Mouse (Mus musculus): Measurements from ENCODE around the gene Cacng2. TPM values are rescaled to one million over a fixed set of nuclear protein-coding genes. Genes with fewer than 3 reads are reported as not detected.

Cacng2 gene
- total RNA-seq, 2 experiments from 2014 or later = not detected

DNA sequence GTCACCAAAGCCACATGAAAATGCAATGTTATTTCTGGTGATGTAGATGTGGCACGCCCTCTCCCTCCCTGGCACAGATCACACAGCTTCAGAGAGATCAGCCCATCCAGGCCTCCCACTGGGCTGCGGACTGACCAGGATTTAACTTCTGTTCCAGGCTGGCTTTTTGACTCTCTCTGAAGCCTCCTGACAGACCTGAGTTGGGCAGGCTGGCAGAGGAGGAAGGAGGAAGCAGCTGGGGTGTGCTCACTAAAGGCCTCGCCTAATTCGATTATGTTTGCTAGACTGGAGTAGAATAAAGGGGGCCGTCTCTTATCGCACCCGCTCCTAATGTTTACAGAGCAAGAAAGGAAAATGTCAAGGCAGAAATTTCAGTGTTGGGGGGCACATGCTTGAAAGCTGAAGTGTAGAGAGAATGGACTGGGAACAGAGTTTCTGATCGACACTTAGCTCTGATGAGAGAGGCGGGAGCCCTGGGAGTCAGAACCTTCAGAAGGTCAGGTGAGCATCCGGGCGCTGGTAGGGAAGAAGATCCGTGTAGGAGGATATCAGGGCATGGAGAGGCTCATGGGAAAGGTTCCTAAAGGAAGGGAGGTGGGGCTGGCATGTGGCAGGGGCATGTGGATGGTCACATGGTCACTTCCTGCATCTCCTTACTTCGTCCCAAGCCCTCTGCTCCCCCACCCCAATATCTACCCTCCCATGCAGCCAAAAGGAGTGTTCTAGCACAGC is 36.8 kb downstream of the Cacng2 start:
- ATAC-seq (replicated peaks; ENCODE audit: poor library complexity) = no peak

DNA sequence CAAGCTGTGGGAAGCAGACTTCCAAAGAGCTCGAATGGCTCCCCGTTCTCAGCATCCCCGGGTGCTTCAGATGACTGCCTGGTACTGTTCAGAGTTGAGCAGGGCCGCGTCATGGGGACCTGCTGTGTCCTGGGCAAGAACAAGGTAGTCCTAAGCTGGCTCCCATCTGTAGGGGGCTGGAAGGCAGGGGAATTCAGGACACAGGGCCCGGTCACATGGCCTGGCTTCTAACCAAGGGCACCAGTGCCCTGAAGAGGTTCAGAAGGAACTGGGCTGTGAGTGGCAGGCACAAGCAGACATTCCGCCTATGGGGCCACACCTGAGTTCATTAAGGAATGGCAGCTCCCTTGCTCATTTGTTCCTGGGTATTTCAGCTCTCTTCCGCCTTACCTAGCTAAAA is 37.7 kb downstream of the Cacng2 start:
- no peak for ATAC-seq (replicated peaks; ENCODE audit: poor library complexity)

DNA sequence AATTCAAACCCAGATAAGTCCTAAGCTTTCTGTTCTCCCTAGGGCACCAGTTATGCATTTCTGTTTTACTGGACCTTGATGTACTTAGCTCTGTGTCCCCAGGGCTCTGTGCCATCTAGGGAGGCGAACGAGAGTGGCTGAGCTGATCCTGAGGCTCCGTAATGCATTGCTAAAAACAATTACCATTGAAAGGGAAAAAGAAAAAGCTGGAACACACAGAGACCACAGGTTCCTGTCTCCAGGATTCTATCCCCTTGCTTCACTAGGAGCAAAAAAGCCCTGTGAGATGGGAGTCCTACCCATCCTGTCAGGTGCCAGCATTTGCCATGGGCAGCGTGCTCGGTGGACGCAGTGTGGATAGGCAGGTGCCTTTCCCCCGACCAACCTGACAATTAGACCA is 38.4 kb downstream of the Cacng2 start:
- ATAC-seq (replicated peaks; ENCODE audit: poor library complexity) = no peak

DNA sequence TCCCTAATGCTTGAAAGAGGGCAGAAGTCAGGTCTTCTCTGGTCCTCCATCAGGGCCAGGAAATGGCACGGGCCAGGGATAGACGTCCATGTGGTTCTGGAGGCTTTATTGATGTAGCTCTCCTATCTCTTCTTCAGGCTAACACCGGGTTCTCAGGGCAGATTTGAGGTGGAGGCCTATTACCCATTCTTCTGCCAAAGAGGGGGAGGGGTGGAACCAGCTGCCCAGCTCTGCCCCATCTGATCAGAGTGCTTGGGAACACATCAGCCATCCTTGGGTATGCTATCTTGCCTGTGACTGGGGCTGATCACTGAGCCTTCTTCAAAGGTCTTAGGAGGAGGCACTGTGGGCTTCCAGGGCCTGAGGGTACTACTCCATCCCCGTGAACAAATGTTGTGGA is 39.5 kb downstream of the Cacng2 start:
- no peak for ATAC-seq (replicated peaks; ENCODE audit: poor library complexity)

DNA sequence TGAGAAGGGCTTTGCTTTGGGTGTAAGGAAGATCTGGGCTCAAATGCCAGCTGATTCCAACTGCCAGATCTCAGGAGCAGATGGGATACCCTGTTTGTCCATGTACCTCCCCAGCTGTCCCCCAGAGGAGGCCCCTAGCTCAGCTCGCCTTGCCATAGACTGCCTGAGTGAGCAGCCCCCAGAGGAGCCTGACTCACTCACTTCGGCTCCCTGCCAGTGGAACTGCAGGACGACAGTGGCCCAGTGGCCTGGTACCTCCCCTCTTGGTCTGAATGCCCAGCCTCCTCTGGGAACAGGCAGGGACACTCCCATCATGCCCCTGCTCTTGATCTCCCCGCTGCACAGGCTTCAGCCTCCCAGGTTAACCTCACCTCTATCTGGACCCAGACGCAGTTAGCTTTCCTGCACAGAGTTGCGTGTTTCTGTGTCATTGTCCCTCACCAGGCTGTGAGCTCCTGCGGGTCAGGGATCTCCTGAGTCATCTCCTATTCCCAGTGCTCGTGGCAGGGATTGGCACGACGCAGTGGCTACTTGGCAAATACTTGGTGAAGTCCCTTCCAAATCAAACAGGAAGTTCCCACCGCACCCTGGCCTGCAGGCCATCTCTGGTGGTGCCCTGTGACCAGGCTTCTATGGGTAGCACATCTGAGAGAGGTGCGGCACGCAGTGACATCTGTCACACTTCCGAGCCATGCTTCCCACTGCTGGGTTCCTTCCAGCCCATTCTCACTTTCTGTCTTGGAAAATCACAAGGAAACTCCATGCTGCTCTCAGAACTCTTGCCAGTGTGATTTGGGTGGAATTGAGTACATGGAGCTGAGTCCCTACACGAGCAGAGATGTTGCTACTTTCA is 40.8 kb downstream of the Cacng2 start:
- ATAC-seq (replicated peaks; ENCODE audit: poor library complexity) = no peak

DNA sequence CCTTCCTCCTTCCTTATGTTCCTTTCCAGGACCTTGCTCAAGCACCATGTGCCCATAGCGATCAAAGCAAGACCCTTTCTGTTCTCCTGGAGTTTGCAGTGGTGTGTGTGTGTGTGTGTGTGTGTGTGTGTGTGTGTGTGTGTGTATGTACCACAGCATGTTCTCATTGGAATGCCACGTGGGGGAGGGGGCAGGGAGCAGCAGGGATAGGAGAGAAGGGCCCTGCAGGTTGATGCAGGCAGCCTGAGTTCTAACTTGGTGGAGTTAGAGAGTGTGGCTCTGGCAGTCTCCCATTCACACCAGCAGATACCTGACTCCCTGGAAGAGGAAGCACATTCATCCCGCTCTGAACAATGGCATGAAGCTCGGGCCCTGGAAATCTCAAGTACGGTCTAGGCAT is 41.6 kb downstream of the Cacng2 start:
- no peak for ATAC-seq (replicated peaks; ENCODE audit: poor library complexity)

DNA sequence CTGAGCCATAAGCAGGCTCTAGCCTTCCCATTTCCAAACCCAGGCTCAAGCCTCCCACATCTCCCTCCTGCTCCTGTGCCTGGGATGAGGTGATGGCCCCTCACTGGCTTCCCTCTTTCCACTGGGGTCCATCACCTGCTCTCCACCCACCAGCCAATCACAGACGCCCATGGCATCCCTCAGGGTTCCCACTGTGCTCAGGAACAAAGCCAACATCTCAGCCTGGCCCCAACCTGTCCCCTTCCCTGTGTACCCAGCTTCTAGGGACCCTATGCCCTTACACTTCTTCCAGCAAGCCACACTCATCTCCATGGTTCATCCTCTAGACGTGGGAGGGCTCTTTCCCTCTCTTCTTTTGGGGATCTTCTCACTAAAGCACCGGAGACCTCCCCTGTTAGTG is 43.9 kb downstream of the Cacng2 start:
- ATAC-seq (replicated peaks; ENCODE audit: poor library complexity) = no peak

DNA sequence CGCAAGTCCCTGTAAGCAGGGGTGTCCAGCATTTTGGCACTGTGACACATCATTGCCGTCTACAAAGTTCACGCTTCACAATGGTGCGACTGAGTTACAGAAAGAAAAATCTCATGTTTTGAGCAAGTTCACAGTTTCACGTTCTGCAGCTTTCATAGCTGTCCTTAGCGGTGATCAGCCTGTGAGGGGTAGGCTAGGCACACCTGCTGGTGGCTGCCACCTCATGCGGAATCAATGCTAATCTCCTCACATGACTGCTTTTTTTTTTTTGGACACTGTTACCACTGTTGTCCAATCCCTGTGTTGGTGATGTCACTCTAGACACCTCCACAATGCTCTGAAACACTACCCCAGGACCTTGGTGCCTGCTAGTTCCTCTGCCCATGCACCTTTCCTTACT is 46.7 kb downstream of the Cacng2 start:
- ATAC-seq (replicated peaks; ENCODE audit: poor library complexity) = no peak

DNA sequence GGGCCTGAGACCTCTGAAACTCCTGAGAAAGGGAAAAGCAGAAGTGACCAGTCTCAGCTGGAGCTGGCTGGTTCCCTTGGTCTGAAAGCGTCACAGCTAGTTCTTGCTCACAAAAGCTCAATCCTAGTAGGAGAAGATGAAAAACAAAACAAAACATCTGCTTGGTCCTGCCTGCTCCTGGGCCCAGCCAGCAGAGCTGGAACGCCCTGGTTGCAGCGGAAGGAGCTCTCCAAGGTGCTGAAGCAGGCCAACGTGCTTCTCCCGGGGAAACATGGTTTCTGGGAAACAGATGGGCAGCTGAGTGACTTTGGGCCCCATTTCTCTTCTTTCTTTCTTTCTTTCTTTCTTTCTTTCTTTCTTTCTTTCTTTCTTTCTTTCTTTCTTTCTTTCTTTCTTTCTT is 53.4 kb downstream of the Cacng2 start:
- ATAC-seq (replicated peaks; ENCODE audit: poor library complexity) = 0 out of 2 replicates have a peak, but pooled peaks have one; percentile 31

DNA sequence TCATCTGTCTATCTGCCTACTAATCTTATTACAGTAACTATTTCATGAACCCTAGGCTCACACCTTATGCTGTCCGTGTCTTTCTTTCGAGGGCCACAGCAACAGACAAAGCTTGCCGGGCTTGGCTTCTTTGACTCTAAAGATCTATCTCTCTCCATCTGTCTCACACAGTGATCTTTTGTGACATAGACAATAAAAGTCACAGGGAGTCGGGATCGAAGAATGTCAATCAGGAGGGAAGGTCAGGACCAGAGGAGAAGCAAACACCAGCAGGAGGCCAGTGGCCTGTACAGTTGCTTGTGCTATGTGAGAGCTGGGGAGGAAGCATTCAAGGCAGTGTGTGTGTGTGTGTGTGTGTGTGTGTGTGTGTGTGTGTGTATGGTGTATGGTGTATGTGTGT is 54.3 kb downstream of the Cacng2 start:
- ATAC-seq (replicated peaks; ENCODE audit: poor library complexity) = no peak

DNA sequence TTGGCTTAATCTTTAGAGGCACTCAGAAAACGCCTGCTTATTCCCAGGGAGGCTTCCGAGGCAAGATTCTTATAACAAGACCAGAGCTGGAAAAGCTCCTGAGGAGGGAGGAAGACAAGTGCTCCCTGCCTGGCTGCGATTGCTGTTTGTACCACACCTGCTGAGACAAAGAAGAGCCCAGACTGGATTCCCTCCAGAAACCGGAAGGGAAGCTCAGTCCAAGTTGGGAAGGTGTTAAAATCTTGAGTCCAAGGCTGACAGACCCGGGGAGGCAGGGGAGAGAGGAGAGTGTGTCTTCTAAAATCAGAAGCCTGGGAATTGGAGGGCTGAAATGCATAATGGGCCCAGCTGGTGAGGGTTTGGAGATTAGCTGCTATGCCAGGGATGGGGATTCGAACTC is 55.5 kb downstream of the Cacng2 start:
- no peak for ATAC-seq (replicated peaks; ENCODE audit: poor library complexity)

DNA sequence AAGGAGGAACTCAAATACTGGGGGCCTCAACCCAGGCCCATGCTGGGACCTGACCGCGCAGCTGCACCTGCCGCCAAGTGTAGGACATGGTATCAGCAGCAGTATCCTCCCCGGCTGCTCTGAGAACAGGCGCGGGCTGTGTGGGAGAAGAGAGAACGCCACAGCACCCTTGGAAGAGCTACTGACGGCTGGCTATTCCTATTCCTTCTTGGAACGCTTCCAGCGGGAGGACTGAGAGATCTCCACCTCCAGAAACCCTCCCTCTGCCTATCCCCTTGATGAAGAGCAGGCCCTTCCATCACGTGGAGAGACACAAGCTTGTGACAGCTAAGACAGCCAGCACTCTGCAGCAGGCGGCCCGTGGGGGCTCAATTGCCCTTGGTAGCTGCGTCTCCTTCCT is 57.4 kb downstream of the Cacng2 start:
- ATAC-seq (replicated peaks; ENCODE audit: poor library complexity) = no peak

DNA sequence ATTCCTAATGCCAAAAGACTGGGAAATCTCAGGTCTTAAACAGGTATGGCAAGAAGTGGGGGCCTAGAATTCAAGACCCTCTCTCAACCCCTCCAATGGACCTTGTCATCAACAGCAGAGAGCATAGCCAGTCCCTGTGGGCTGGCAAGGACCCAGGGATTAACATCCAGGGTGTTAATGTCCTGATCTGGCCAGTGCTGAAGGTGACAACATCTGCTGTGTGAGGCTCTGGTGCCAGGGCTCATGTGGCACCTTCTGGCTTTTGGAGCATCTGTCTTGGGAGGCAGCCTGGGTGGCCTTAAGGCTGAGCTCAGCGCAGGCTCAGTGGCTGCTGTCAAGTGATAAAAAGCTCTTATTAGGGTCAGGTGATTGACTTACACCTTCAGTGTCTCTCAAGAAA is 62.9 kb downstream of the Cacng2 start:
- no peak for ATAC-seq (replicated peaks; ENCODE audit: poor library complexity)

DNA sequence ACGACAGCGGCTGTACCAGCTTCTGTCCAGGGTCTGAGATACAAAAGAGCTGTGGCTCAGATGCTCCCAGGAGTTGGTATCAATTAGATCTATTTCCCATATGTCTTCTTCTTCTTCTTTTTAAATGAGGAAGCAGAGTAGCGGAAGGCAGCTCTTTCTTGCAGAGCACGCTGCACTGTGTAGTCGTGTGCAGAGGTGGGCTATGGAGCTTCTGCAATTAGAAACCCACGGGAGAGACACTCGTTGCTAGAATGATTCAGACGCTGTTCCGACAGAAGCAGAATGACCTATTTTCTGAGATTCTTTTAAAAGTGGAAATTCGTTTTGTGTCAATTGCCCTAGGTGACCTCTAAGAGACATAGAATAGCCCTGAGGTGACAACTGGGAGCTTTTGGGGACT is 69.1 kb downstream of the Cacng2 start:
- ATAC-seq (replicated peaks; ENCODE audit: poor library complexity) = no peak

DNA sequence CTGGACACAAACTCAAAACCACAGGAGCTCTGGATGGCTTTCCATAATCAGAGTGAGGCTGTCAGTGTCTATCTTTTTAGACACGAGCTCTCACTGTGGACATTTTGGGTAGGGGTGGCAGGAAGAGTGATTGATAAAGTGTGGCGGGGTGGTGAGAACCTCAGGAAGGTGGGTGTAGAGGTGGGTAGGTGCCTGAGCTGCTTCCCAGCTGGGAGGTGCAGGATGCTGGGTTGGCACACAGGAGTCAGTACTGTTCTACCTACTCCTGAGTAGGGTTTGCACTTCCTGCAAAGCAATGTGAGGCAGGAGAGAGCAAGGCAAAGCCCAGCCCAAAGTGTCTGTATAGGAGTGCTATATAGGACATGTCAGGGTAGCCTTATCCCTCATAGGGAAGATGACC is 69.9 kb downstream of the Cacng2 start:
- no peak for ATAC-seq (replicated peaks; ENCODE audit: poor library complexity)

DNA sequence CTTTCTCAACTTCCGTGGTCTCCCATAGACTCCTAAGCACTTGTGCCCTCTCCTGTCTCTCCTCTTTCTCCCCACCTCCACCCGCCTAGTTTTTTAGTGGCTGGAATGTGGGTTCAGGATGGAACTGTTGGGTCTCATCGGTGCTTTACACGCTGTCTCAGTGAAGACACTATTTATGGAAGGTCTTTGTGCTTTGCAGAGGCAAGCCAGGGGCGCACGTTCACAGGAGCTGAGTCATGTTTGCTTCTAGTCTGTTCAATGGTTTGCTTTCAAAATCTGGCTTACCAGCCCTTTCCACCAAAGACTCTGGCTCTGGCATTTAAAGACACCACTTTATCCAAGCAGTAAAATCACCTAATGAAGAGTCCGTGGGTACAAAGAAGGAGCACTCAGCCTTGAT is 74.0 kb downstream of the Cacng2 start:
- no peak for ATAC-seq (replicated peaks; ENCODE audit: poor library complexity)

DNA sequence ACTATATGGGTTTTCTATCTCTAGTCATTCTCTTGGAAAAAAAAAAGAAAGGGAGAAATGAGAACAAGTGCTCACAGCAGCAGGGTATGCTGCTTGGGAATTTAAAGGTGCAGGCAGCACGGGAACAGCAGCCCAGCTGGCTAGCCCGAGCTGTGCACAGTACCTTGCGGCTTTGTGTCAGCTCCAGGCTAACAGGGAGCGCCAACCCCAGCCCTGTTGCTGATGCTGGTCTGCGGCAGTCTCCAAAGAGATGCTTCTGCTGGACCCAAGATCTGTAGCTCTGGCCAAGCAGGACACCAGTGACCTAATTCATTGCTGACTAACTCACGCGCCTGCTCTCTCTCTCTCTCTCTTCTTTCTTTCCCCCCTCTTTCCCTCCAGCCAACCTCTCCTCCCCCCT is 74.5 kb downstream of the Cacng2 start:
- no peak for ATAC-seq (replicated peaks; ENCODE audit: poor library complexity)

DNA sequence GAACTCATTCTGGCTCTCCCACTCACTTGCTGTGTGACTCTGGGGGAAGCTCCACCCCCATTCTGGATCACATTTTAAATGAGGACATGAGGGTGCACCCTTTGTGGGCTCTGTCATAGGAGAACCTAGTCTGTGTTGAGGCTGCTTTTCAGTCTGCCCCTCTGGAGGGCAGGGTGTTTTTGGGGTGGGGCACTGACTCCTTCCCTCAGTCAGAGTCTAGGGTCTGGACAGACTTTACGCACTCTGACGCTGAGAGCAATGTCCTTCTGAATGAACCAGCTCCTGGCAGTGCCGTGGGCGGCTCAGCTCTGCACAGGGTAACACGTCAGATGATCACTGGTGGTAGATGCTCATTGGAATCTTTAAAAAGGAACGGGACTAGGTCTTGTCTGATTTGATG is 75.0 kb downstream of the Cacng2 start:
- no peak for ATAC-seq (replicated peaks; ENCODE audit: poor library complexity)

DNA sequence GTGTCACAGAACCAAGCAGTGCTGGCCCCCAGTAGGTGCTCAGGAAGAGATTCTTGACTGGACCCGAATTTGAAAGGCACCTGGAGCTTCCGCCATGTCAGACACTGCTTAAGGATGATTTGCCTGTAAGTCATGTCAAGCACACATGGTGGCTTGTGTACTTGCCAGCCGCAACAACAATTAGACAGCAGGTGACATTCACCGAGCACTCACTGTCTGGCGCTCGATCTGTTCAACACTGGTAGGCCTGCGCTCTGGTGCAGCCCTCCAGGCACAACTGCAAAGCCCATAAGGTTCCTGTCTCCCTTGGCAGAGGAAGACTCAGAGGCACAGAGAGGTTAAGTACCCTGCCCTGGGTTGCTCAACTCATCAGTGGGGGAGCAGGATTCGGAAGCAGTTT is 77.1 kb downstream of the Cacng2 start:
- ATAC-seq (replicated peaks; ENCODE audit: poor library complexity) = no peak

DNA sequence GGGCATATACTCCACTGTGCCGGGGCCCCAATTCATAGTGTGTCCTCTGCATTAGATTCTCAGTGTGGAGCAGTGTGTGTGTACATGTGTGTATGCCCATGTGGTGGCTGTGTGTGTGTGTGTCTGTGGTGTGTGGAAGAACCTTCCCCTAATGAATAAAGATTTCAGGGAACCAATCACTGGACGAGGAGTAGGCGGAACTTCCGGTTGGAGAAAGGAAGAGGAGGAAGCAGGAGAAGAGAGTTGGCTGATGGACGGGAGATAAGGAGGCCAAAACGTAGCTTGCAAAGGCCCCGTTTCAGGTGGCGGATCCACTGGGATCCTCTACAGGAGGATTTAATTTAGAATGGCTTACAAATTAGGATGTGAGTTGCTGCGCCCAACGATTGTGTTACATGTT is 82.2 kb downstream of the Cacng2 start:
- ATAC-seq (replicated peaks; ENCODE audit: poor library complexity) = no peak

DNA sequence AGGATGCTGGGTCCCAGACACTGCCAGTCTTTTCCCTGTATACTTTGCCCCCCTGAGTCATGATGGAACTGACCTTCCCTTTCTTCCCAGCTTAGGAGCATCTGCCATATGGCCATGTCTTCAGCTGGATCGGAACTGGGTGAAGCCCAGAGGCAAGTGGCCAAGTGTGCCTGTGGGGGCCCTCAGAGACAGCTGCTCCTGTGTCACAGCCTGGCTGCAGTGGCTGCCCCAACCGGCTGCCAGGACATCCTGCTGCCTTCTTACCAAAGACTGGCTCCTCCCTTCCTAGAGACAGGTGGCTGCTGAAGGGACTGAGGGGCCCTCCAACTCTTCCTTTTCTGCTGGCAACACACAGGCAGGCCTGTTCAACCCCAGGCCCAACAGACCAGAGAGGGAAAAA is 83.2 kb downstream of the Cacng2 start:
- ATAC-seq (replicated peaks; ENCODE audit: poor library complexity) = no peak

DNA sequence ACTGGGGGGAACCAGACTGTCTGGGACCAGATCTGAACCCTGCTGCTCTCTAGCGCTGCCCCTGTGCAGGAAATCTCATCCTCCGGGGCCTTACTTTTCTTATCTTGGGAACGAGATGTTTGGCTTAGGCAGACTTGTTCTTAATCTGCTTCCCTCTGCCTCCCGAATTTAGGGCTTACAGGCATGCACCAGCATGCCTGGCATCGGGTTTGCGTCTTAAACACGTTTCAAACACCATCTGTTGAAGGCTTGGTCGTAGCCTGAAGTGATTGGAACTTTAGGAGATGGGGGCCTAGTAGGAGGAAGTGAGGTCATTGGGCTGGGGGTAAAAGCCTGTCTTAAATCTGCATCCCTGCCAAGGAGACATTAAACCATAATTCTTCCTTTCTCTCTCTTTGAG is 89.9 kb downstream of the Cacng2 start:
- ATAC-seq (replicated peaks; ENCODE audit: poor library complexity) = no peak

DNA sequence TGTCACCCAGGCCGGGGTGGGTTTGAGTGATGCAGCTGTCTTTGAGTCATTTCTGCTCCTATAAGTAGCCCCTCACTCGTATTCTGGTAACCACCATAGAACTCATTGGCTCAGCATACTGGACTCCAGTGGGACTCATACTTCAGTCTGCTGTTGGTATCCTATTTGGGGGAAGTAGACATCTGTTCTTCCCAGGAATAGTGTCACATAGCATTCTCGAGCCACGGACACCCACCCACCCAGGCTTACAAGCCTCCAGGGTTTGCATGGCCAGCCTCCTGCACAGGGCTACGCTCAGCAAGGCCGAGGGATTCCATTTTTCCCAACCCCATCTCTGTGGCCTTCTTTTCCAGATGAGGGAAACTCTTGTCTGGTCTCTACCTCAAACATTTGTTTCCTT is 93.3 kb downstream of the Cacng2 start:
- ATAC-seq (replicated peaks; ENCODE audit: poor library complexity) = no peak

All from megakaryocyte progenitor cell, adult 5-6 weeks (primary cell).